Comparison of ENCODE assay signal across 8 mouse cellular contexts in the genomic region with DNA sequence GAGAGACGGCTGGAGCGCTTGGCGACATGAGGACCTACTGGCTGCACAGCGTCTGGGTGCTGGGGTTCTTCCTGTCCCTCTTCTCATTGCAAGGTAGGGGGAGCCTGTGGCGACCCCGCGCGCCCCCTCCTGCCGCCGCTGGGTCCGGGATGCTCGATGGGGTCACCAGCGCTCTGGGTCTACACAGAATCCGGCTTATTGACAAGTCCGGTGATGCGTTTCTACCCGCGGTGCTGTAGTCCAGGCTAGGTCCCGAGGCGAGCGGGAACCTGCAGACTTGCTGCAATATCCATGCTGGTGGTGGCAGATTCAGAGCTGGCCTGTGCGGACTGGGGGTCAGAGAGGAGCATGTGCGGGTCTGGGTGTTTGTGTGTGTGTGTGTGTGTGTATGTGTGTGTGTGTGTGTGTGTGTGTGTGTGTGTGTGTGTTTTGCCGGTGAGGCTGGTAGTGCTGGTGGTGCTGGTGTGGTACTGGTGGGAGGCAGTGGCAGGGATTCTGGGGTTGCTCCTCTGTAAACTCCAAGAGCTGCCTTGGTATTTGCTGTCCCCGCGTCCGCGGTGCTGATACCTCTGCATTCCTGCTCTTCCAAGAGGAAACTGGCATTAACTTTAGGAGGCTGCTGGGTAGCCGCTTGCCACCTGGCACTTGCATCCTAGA. TPM values are rescaled to one million over a fixed set of nuclear protein-coding genes. Genes with fewer than 3 reads are reported as not detected.
A peak's percentile ranks its signal among the peaks of the same experiment; 100 is the strongest.
DNase-seq lines count a peak whose midpoint lies in the region; ATAC-seq lines count a peak whose summit lies in the region.

No protein-coding gene starts in this region.

- 1% methylated on average over 28 of the region's 29 CpGs for WGBS in heart, embryonic 12.5 days
- 1% methylated on average over 28 of the region's 29 CpGs for WGBS in forebrain, embryonic 13.5 days
- under 1% methylated on average over 28 of the region's 29 CpGs for WGBS in midbrain, embryonic 12.5 days

- ATAC-seq in heart, embryonic 12.5 days (ENCODE audit: insufficient number of reproducible peaks, low FRiP score) = peak; percentile 36; the same call in 1 of the 2 replicates
- peak; percentile 68 for ATAC-seq in forebrain, embryonic 13.5 days
- ATAC-seq in midbrain, embryonic 12.5 days (ENCODE audit: low FRiP score, low read depth) = peak; percentile 81

- H3K36me3 ChIP-seq in heart, embryonic 12.5 days = no peaks in the 10 kb centered on the region
- no peaks in the 10 kb centered on the region for H3K36me3 ChIP-seq in forebrain, embryonic 13.5 days (ENCODE audit: poor library complexity, severe bottlenecking)
- H3K36me3 ChIP-seq in midbrain, embryonic 12.5 days = no peaks in the 10 kb centered on the region

- no peak overlapping the region for H3K27ac ChIP-seq in heart, embryonic 12.5 days (ENCODE audit: poor library complexity, severe bottlenecking)
- H3K27ac ChIP-seq in forebrain, embryonic 13.5 days = no peak overlapping the region
- peak overlapping the region; percentile 75 for H3K27ac ChIP-seq in midbrain, embryonic 12.5 days (replicated peaks)

- H3K4me1 ChIP-seq in heart, embryonic 12.5 days (replicated peaks) = no peaks in the 10 kb centered on the region
- H3K4me1 ChIP-seq in forebrain, embryonic 13.5 days = 0 out of 2 replicates have a peak, but pooled peaks cover 5% of the 10 kb centered on the region
- H3K4me1 ChIP-seq in midbrain, embryonic 12.5 days = peaks cover 5% of the 10 kb centered on the region; the same call in 1 of the 2 replicates

- peak overlapping the region; percentile 63 for H3K9ac ChIP-seq in heart, embryonic 12.5 days
- H3K9ac ChIP-seq in forebrain, embryonic 13.5 days = peak overlapping the region; percentile 77
- peak overlapping the region; percentile 68 for H3K9ac ChIP-seq in midbrain, embryonic 12.5 days (replicated peaks)

- no peaks in the 10 kb centered on the region for H3K9me3 ChIP-seq in heart, embryonic 12.5 days (replicated peaks)
- H3K9me3 ChIP-seq in forebrain, embryonic 13.5 days (replicated peaks) = no peaks in the 10 kb centered on the region
- no peaks in the 10 kb centered on the region for H3K9me3 ChIP-seq in midbrain, embryonic 12.5 days

- H3K4me3 ChIP-seq in heart, embryonic 12.5 days = peak overlapping the region; percentile 54
- peak overlapping the region; percentile 65 for H3K4me3 ChIP-seq in forebrain, embryonic 13.5 days
- peak overlapping the region; percentile 64 for H3K4me3 ChIP-seq in midbrain, embryonic 12.5 days

- H3K27me3 ChIP-seq in heart, embryonic 12.5 days (replicated peaks) = no peaks in the 10 kb centered on the region; the same call in 1 of the 2 replicates
- H3K27me3 ChIP-seq in forebrain, embryonic 13.5 days = no peaks in the 10 kb centered on the region
- H3K27me3 ChIP-seq in midbrain, embryonic 12.5 days = no peaks in the 10 kb centered on the region

- no peak for DNase-seq in heart, postnatal 14 days
- DNase-seq in adrenal gland, postnatal 25 days = peak; percentile 4
- peak; percentile 40 to 64 for DNase-seq in layer of hippocampus, postnatal 25 days (ENCODE audit: extremely low spot score in 1 of 2, low spot score in 1 of 2)
- peak; percentile 9 for DNase-seq in yolk sac, embryonic 10.5 days (ENCODE audit: low spot score)
- no peak for DNase-seq in B cell, adult 2 months

- H3K4me2 ChIP-seq in heart, embryonic 12.5 days = peak overlapping the region; percentile 99
- peak overlapping the region; percentile 90 for H3K4me2 ChIP-seq in forebrain, embryonic 13.5 days
- H3K4me2 ChIP-seq in midbrain, embryonic 12.5 days (replicated peaks) = peak overlapping the region; percentile 88

- intact Hi-C loops in heart, postnatal 14 days (cut with DNase I) = no loop called here

RNA-seq across cellular contexts. Expression of a gene that starts 0.6 kb away (rescaled TPM):
- polyA plus RNA-seq in heart, embryonic 12.5 days (2016; fragmentation: Nextera tagmentation; extraction: Ambion mirVana) = 1.1 and 1.2 TPM in 2 replicates
- total RNA-seq in heart, postnatal 14 days (2021) = 1 to 10 TPM; 1.4 TPM
- 6.7 and 8.0 TPM in 2 replicates for total RNA-seq in adrenal gland, postnatal 25 days (2021)
- polyA plus RNA-seq in forebrain, embryonic 13.5 days (2015; fragmentation: Nextera tagmentation; extraction: Ambion mirVana) = 27.9 and 37.8 TPM in 2 replicates
- total RNA-seq in layer of hippocampus, postnatal 25 days (2021) = 100 to 1,000 TPM; 390 to 474 TPM
- polyA plus RNA-seq in midbrain, embryonic 12.5 days (2016; fragmentation: Nextera tagmentation; extraction: Ambion mirVana) = 30.5 and 32.4 TPM in 2 replicates

Comparison
In these comparisons a context has a peak if more than half of its experiments do, and no peak if none do; other contexts are left out.
1. DNase-seq: peak in adrenal gland, postnatal 25 days (single experiment), layer of hippocampus, postnatal 25 days (2 of 2) and yolk sac, embryonic 10.5 days (single experiment); none in heart, postnatal 14 days (0 of 2) and B cell, adult 2 months (0 of 2).
2. RNA of a gene that starts 0.6 kb away (total RNA-seq): 390 to 474 TPM in layer of hippocampus, postnatal 25 days; 6.7 to 8.0 TPM in adrenal gland, postnatal 25 days and 1.4 TPM in heart, postnatal 14 days; every median in the first group is over 10 times any median in the second.
3. Peak in every context shown above with its lines, with median percentiles within 50 percentile points of each other: ATAC-seq, H3K4me2 ChIP-seq, H3K4me3 ChIP-seq and H3K9ac ChIP-seq.